Mouse (Mus musculus): Measurements from ENCODE around the gene Pnldc1. TPM values are rescaled to one million over a fixed set of nuclear protein-coding genes. Genes with fewer than 3 reads are reported as not detected.
"Not testable (repeated sequence)": the region's sequence is repeated elsewhere in the genome, so short reads cannot be mapped to it uniquely, and the experiment has no call there.

Gene Pnldc1
- polyA plus RNA-seq, 1 experiment from 2014 or later, result 1.1 TPM

DNA sequence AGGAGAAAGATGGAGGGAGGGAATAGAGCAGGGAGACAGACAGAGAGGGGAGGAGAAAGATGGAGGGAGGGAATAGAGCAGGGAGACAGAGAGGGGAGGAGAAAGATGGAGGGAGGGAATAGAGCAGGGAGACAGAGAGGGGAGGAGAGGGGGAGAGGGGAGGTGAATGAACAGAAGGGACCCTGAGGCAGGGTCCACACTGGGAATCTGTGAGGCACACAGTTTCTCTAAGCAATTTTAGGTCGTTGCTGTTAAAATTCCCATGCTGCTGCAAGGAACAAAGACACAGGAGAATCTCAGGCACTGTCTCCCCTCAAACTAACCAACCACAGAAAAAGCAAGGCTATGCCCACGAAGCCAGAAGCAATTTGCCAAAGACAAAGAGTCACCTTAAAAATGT, 11.4 kb downstream of the Pnldc1 start:
- not testable (repeated sequence) for H3K27me3 ChIP-seq (ENCODE audit: control insufficient read depth, insufficient read depth, low read length); H3K27ac ChIP-seq (ENCODE audit: low read depth, low read length); H3K4me3 ChIP-seq (ENCODE audit: low read depth, low read length); H3K36me3 ChIP-seq (ENCODE audit: control insufficient read depth, insufficient read depth, low read length); ATAC-seq (ENCODE audit: low FRiP score); H3K9ac ChIP-seq (ENCODE audit: low read length); H3K4me2 ChIP-seq; H3K4me1 ChIP-seq (ENCODE audit: control insufficient read depth, insufficient read depth, low read length); H3K9me3 ChIP-seq (ENCODE audit: control insufficient read depth, low read length)
- 53% methylated on average over 2 of the region's 2 CpGs for WGBS
- DNase-seq (ENCODE audit: low spot score, missing footprints), result peak; percentile 28

DNA sequence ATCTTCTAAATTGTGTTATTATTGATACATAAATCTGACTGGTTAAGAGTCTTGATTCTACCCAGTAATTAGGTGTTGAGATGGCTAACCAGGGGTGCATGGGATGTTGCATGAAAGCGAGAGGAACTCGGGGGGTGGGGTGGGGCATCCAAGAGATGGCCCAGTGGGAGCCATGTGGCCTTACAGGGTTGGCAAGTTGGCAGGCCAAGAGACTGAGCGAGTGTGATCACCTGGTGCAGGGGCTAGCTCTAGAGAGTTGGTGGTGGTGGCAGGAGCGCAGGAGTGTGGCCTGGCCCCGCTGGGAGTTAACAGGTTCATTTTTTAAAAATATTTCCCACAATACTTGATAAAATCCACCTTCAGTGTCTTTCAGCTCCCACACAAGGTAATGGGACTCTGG, 12.4 kb downstream of the Pnldc1 start:
- Histone ChIP-seq H3K36me3 (ENCODE audit: control insufficient read depth, insufficient read depth, low read length) (no peaks in the 10 kb centered on the region; the same call in none of the 2 replicates), H3K4me3 (ENCODE audit: low read depth, low read length) (no peak overlapping the region)

GRCm38 (mm10) chr17:12892033-12892432, 18.0 kb downstream of the Pnldc1 start:
- WGBS, result 92% methylated on average over 9 of the region's 9 CpGs
- DNase-seq (ENCODE audit: low spot score, missing footprints) (peak; percentile 41), ATAC-seq (ENCODE audit: low FRiP score) (no peak)
- no peaks in the 10 kb centered on the region for H3K9me3 ChIP-seq (ENCODE audit: control insufficient read depth, low read length)
- no peak overlapping the region for H3K4me3 ChIP-seq (ENCODE audit: low read depth, low read length)
- H3K4me2 ChIP-seq, result no peak overlapping the region
- no peaks in the 10 kb centered on the region for H3K36me3 ChIP-seq (ENCODE audit: control insufficient read depth, insufficient read depth, low read length)
- no peaks in the 10 kb centered on the region for H3K4me1 ChIP-seq (ENCODE audit: control insufficient read depth, insufficient read depth, low read length)
- no peak overlapping the region for H3K9ac ChIP-seq (ENCODE audit: low read length)
- no peaks in the 10 kb centered on the region for H3K27me3 ChIP-seq (ENCODE audit: control insufficient read depth, insufficient read depth, low read length)
- H3K27ac ChIP-seq (ENCODE audit: low read depth, low read length), result no peak overlapping the region

More for the DNA sequence above, 12.4 kb downstream of the Pnldc1 start:
- Histone ChIP-seq H3K27ac (ENCODE audit: low read depth, low read length) (no peak overlapping the region), H3K9ac (ENCODE audit: low read length) (no peak overlapping the region), H3K4me2 (no peak overlapping the region), H3K9me3 (ENCODE audit: control insufficient read depth, low read length) (no peaks in the 10 kb centered on the region), H3K4me1 (ENCODE audit: control insufficient read depth, insufficient read depth, low read length) (no peaks in the 10 kb centered on the region), H3K27me3 (ENCODE audit: control insufficient read depth, insufficient read depth, low read length) (no peaks in the 10 kb centered on the region)
- 81% methylated on average over 5 of the region's 5 CpGs for WGBS
- peak; percentile 57 for DNase-seq (ENCODE audit: low spot score, missing footprints)
- ATAC-seq (ENCODE audit: low FRiP score), result no peak

GRCm38 (mm10) chr17:12891054-12891453, 19.0 kb downstream of the Pnldc1 start:
- H3K4me2 ChIP-seq, result no peak overlapping the region
- 90% methylated on average over 4 of the region's 4 CpGs for WGBS
- H3K4me3 ChIP-seq (ENCODE audit: low read depth, low read length), result no peak overlapping the region
- no peaks in the 10 kb centered on the region for H3K36me3 ChIP-seq (ENCODE audit: control insufficient read depth, insufficient read depth, low read length)
- no peaks in the 10 kb centered on the region for H3K9me3 ChIP-seq (ENCODE audit: control insufficient read depth, low read length)
- H3K27me3 ChIP-seq (ENCODE audit: control insufficient read depth, insufficient read depth, low read length), result no peaks in the 10 kb centered on the region
- no peak overlapping the region for H3K9ac ChIP-seq (ENCODE audit: low read length)
- peak; percentile 39 for DNase-seq (ENCODE audit: low spot score, missing footprints)
- H3K4me1 ChIP-seq (ENCODE audit: control insufficient read depth, insufficient read depth, low read length), result no peaks in the 10 kb centered on the region
- no peak overlapping the region for H3K27ac ChIP-seq (ENCODE audit: low read depth, low read length)
- ATAC-seq (ENCODE audit: low FRiP score), result no peak

GRCm38 (mm10) chr17:12887021-12887775, 22.8 kb downstream of the Pnldc1 start:
- H3K27me3 ChIP-seq (ENCODE audit: control insufficient read depth, insufficient read depth, low read length), result no peaks in the 10 kb centered on the region
- no peak overlapping the region for H3K27ac ChIP-seq (ENCODE audit: low read depth, low read length)
- WGBS, result 89% methylated on average over 15 of the region's 15 CpGs
- ATAC-seq (ENCODE audit: low FRiP score) (no peak), DNase-seq (ENCODE audit: low spot score, missing footprints) (peak; percentile 54)
- H3K9me3 ChIP-seq (ENCODE audit: control insufficient read depth, low read length), result no peaks in the 10 kb centered on the region
- no peak overlapping the region for H3K4me3 ChIP-seq (ENCODE audit: low read depth, low read length)
- no peak overlapping the region for H3K9ac ChIP-seq (ENCODE audit: low read length)
- no peaks in the 10 kb centered on the region for H3K4me1 ChIP-seq (ENCODE audit: control insufficient read depth, insufficient read depth, low read length)
- H3K36me3 ChIP-seq (ENCODE audit: control insufficient read depth, insufficient read depth, low read length), result no peaks in the 10 kb centered on the region
- no peak overlapping the region for H3K4me2 ChIP-seq

- Histone ChIP-seq H3K27ac (ENCODE audit: low read depth, low read length) (no peak overlapping the region), H3K9me3 (ENCODE audit: control insufficient read depth, low read length) (no peaks in the 10 kb centered on the region), H3K4me3 (ENCODE audit: low read depth, low read length) (no peak overlapping the region), H3K27me3 (ENCODE audit: control insufficient read depth, insufficient read depth, low read length) (no peaks in the 10 kb centered on the region), H3K9ac (ENCODE audit: low read length) (no peak overlapping the region), H3K36me3 (ENCODE audit: control insufficient read depth, insufficient read depth, low read length) (no peaks in the 10 kb centered on the region), H3K4me1 (ENCODE audit: control insufficient read depth, insufficient read depth, low read length) (no peaks in the 10 kb centered on the region), H3K4me2 (no peak overlapping the region)
- DNase-seq (ENCODE audit: low spot score, missing footprints) (peak; percentile 17), ATAC-seq (ENCODE audit: low FRiP score) (no peak)
- 40% methylated on average over 6 of the region's 6 CpGs for WGBS
These were observed 23.4 kb downstream of the Pnldc1 start for GRCm38 (mm10) chr17:12886620-12887019.

DNA sequence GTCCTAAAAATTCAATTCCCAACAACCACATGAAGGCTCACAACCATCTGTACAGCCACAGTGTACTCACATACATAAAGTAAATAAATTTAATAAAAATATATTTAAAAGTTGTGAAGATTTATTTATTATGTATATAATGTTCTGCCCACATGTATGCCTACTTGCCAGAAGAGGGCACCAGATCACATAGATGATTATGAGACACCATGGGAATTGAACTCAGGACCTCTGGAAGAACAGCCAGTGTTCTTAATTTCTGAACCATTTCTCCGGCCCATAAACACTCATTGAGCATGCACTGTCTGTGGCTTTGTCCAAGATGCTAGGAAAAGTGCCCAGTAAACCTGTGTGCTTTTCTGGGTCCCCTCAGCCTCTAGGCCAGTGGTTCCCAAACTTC, 28.8 kb downstream of the Pnldc1 start:
- no peaks in the 10 kb centered on the region for H3K4me1 ChIP-seq (ENCODE audit: control insufficient read depth, insufficient read depth, low read length)
- ATAC-seq (ENCODE audit: low FRiP score), result no peak
- no peak overlapping the region for H3K27ac ChIP-seq (ENCODE audit: low read depth, low read length)
- H3K27me3 ChIP-seq (ENCODE audit: control insufficient read depth, insufficient read depth, low read length), result no peaks in the 10 kb centered on the region
- H3K9me3 ChIP-seq (ENCODE audit: control insufficient read depth, low read length), result no peaks in the 10 kb centered on the region
- H3K4me3 ChIP-seq (ENCODE audit: low read depth, low read length), result no peak overlapping the region
- 89% methylated on average over 1 of the region's 1 CpGs for WGBS
- H3K4me2 ChIP-seq, result no peak overlapping the region
- peak; percentile 60 for DNase-seq (ENCODE audit: low spot score, missing footprints)
- H3K9ac ChIP-seq (ENCODE audit: low read length), result no peak overlapping the region
- H3K36me3 ChIP-seq (ENCODE audit: control insufficient read depth, insufficient read depth, low read length), result no peaks in the 10 kb centered on the region

GRCm38 (mm10) chr17:12880178-12880577, 29.9 kb downstream of the Pnldc1 start:
- H3K36me3 ChIP-seq (ENCODE audit: control insufficient read depth, insufficient read depth, low read length), result no peaks in the 10 kb centered on the region
- no peak overlapping the region for H3K4me2 ChIP-seq
- no peaks in the 10 kb centered on the region for H3K9me3 ChIP-seq (ENCODE audit: control insufficient read depth, low read length)
- WGBS, result 4% methylated on average over 14 of the region's 14 CpGs
- no peaks in the 10 kb centered on the region for H3K27me3 ChIP-seq (ENCODE audit: control insufficient read depth, insufficient read depth, low read length)
- ATAC-seq (ENCODE audit: low FRiP score) (peak; percentile 69; the same call in 1 of the 2 replicates), DNase-seq (ENCODE audit: low spot score, missing footprints) (peak; percentile 96)
- H3K4me3 ChIP-seq (ENCODE audit: low read depth, low read length), result no peak overlapping the region
- H3K9ac ChIP-seq (ENCODE audit: low read length), result no peak overlapping the region
- no peak overlapping the region for H3K27ac ChIP-seq (ENCODE audit: low read depth, low read length)
- no peaks in the 10 kb centered on the region for H3K4me1 ChIP-seq (ENCODE audit: control insufficient read depth, insufficient read depth, low read length)

DNA sequence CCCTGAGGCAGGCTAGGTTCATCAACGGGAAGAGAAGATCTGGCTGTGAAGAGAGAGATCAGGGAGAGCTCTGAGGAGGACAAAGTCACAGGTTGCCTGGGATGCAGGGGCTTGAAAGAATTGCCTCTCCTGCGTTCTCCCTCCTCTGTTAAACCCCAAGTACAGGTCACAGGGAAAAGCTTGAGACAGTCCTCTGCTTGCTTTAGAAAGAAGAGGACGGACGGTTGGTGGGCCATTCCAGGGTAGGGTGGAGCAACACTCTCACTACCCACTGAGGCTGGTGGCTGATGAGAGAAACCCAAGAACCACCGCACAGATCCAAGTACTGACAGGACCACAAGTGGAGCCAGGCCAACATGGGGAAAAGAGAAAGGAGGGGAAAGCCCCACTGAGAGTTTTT, 34.3 kb downstream of the Pnldc1 start, which contains the start of gene Mrgprh:
Mrgprh (plus strand) TSS at position 301 of the 400 bp plus-strand sequence.
- Histone ChIP-seq H3K9me3 (ENCODE audit: control insufficient read depth, low read length) (no peaks in the 10 kb centered on the region), H3K36me3 (ENCODE audit: control insufficient read depth, insufficient read depth, low read length) (no peaks in the 10 kb centered on the region), H3K27me3 (ENCODE audit: control insufficient read depth, insufficient read depth, low read length) (no peaks in the 10 kb centered on the region), H3K27ac (ENCODE audit: low read depth, low read length) (no peak within 1 kb of the TSS), H3K4me1 (ENCODE audit: control insufficient read depth, insufficient read depth, low read length) (no peaks in the 10 kb centered on the region), H3K4me2 (no peak within 1 kb of the TSS), H3K4me3 (ENCODE audit: low read depth, low read length) (no peak within 1 kb of the TSS), H3K9ac (ENCODE audit: low read length) (no peak within 1 kb of the TSS)
- DNase-seq (ENCODE audit: low spot score, missing footprints), result peak; percentile 59
- 84% methylated on average over 5 of the region's 5 CpGs for WGBS
- ATAC-seq (ENCODE audit: low FRiP score), result no peak

All from midbrain, embryonic 11.5 days (tissue).